Mouse (Mus musculus): ENCODE data around the gene Thumpd2.

Gene Thumpd2

GRCm38 (mm10) chr17:81032957-81033356 is 31.9 kb downstream of the Thumpd2 start:
- no peak for DNase-seq (ENCODE audit: low spot score)

- no peak for DNase-seq (ENCODE audit: low spot score)
Observed at GRCm38 (mm10) chr17:81031830-81032442, 32.9 kb downstream of the Thumpd2 start.

GRCm38 (mm10) chr17:81027331-81027730 is 37.6 kb downstream of the Thumpd2 start:
- DNase-seq (ENCODE audit: low spot score), result no peak

GRCm38 (mm10) chr17:81017132-81017531 is 47.8 kb downstream of the Thumpd2 start:
- no peak for DNase-seq (ENCODE audit: low spot score)

- no peak for DNase-seq (ENCODE audit: low spot score)
Observed at GRCm38 (mm10) chr17:81015814-81016447, 49.0 kb downstream of the Thumpd2 start.

- DNase-seq (ENCODE audit: low spot score), result no peak
Observed at GRCm38 (mm10) chr17:81010844-81011685, 53.8 kb downstream of the Thumpd2 start.

GRCm38 (mm10) chr17:81010199-81010598 is 54.7 kb downstream of the Thumpd2 start:
- DNase-seq (ENCODE audit: low spot score), result no peak

GRCm38 (mm10) chr17:81009112-81009511 is 55.8 kb downstream of the Thumpd2 start:
- no peak for DNase-seq (ENCODE audit: low spot score)

GRCm38 (mm10) chr17:81005292-81005691 is 59.6 kb downstream of the Thumpd2 start:
- no peak for DNase-seq (ENCODE audit: low spot score)

GRCm38 (mm10) chr17:81004454-81004853 is 60.4 kb downstream of the Thumpd2 start:
- DNase-seq (ENCODE audit: low spot score), result no peak

GRCm38 (mm10) chr17:81002130-81002529 is 62.8 kb downstream of the Thumpd2 start:
- no peak for DNase-seq (ENCODE audit: low spot score)

- no peak for DNase-seq (ENCODE audit: low spot score)
Observed at GRCm38 (mm10) chr17:81001647-81002046, 63.2 kb downstream of the Thumpd2 start.

GRCm38 (mm10) chr17:81001010-81001409 is 63.9 kb downstream of the Thumpd2 start:
- DNase-seq (ENCODE audit: low spot score), result no peak

- DNase-seq (ENCODE audit: low spot score), result no peak
Observed at GRCm38 (mm10) chr17:80998958-80999357, 65.9 kb downstream of the Thumpd2 start.

GRCm38 (mm10) chr17:80997226-80997625 is 67.7 kb downstream of the Thumpd2 start:
- no peak for DNase-seq (ENCODE audit: low spot score)

- DNase-seq (ENCODE audit: low spot score), result no peak
Observed at GRCm38 (mm10) chr17:80991535-80992127, 73.3 kb downstream of the Thumpd2 start.

- no peak for DNase-seq (ENCODE audit: low spot score)
Observed at GRCm38 (mm10) chr17:80982976-80983375, 81.9 kb downstream of the Thumpd2 start.

GRCm38 (mm10) chr17:80982412-80982787 is 82.5 kb downstream of the Thumpd2 start:
- DNase-seq (ENCODE audit: low spot score), result no peak

- DNase-seq (ENCODE audit: low spot score), result no peak
Observed at GRCm38 (mm10) chr17:80981721-80982411, 83.0 kb downstream of the Thumpd2 start.

GRCm38 (mm10) chr17:80980096-80980495 is 84.8 kb downstream of the Thumpd2 start:
- no peak for DNase-seq (ENCODE audit: low spot score)

- no peak for DNase-seq (ENCODE audit: low spot score)
Observed at GRCm38 (mm10) chr17:80977245-80977644, 87.6 kb downstream of the Thumpd2 start.

Measured in spleen, adult 12 weeks (tissue).